Mouse (Mus musculus) c-Kit-positive CD71-negative TER-119-negative erythroid progenitor cells, embryonic 14.5 days (primary cell): ENCODE results near the gene Myo1a.
A peak's percentile ranks its signal among the peaks of the same experiment; 100 is the strongest.

Source experiments
- DNase-seq: peaks from one replicate; pipeline ENCODE4 v3.0.0-alpha.2; 2013; ENCODE audit warnings: low read depth

Myo1a gene

DNA sequence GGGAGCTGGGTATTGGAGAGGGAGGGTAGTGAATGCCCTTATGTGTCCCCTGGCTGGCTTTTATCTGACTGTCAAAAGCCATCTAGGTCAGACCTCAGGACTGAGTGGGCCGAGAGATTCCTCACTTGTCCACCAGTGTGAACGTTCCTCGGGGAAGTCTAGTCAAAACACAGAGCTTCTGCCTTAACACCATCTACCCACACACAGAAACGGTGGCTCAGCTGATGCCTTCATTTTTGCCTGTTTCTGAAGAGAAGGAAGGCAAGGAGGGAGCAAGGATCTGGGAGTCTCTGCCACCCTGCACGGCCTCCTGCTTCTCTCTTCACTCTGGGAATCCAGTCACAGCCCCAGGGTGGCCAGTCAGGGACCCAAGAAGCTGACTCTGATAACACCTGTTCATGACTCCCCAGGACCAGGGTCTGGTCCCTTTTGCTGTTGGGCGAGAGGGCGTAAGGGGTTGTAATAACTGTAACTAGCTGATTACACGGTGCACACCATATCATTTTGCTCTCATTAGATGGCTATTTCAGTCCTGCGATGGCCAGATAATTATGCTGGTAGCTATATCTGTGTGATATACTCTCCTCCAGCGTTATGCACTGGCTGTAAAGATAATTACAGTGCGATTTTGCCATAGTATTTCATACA is 25.4 kb downstream of the Myo1a start:
- no peak for DNase-seq

- no peak for DNase-seq
Observed at GRCm38 (mm10) chr10:127730933-127731310, 26.0 kb downstream of the Myo1a start.

DNA sequence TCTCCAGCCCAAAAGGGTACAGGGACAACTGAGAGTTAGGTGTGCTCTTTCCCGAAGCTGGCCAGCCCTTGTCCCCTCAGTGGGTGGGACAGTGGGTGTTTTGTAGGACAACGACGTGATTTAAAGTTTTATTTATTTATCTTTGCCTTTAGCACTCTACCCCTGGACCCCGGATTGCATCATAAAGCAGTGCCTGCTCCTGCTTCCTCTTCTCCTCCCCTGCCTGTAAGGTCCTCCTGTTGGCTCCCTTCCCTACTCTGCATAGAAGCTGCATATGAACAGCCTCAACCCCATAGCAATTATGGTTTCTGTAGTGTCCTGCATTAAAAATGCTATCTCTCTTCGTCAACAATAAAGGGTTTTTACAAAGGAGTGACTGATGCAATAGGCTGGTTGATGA is 26.4 kb downstream of the Myo1a start:
- no peak for DNase-seq

GRCm38 (mm10) chr10:127734434-127734833 is 29.5 kb downstream of the Myo1a start:
- no peak for DNase-seq

DNA sequence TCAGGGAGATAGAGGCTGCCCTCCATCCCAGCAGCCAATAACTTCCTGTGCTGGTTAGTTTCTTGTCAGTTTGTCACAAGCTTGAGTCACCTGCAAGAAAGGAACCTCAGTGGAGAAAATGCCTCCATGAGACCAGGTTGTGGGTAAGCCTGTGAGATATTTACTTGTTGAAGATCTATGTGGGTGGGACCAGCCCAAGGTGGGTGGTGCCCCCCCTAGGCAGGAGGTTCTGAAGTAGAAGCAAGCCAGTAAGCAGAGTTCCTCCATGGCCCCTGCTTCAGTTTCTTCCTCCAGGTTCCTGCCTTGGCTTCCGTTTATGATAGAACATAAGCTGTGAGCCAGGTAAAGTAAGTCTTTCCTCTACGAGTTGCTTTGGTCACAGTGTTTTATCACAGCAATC is 31.3 kb downstream of the Myo1a start:
- DNase-seq: no peak

DNA sequence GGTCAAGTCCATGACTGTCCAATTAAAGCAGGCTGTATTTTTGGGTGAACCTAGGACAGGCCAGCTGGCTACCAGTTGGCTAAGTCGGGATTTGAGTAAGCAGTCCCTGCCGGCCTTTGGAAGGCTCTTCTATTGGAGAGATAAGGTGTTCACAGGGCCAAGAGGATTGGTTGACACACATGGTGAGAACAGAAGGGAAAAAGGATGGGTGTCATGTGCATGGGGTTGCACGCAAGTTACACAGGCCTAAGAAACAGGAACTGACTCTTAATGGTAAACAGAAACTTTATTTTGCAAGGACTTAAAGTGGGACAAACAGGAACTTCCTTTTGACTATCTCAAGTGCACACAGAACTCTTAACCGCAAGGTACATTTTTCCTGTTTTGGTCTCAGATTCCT is 31.9 kb downstream of the Myo1a start:
- DNase-seq: no peak

DNA sequence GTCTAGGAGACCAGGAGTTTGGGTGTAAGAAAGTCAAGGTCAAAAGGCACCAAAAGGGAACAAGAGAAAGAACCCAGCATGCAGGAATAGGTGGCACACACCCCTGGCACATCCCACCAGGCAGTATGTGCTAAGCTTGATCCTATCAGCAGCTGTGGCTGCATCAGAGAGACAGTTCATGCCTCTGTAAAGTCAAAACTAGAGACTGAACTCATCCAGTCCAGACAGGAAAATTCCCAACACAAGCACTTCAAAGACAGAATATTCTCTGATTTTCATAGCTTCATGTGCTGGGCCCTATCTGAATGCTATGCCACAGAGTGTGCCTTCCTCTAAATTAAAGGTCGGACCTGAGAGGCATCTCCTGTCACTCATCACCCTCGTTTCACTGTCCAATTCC is 32.6 kb downstream of the Myo1a start:
- DNase-seq: no peak

DNA sequence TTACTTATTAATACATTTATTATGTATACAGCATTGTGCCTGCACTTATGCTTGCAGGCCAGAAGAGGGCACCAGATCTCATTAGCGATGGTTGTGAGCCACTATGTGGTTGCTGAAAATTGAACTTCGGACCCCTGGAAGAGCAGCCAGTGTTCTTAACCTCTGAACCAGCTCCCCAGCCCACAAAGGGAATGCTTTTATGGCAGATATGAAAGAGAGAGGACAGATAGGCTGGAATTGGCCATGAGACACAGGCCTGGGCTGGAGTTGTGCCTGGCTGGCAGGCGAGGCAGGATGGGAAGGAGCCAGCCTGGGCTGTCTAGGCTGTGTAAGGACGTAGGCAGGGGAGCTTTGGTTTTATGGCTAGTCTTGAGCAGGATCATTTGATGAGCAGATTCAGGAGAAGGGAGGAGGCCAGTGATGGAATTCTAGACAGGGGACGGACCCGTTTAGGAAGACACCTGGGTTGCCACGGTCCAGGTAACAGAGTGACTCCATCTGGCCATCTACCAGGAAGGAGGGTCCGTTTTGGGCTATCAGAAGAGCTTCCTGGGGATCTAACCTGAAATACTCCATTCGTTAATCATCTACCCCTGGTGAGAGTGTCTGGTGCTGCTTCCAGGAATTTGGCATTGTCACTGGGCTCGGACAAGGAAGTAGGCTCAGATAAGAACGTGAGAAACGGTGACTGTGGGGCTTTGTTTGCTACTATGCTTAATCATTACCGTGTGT is 33.3 kb downstream of the Myo1a start:
- no peak for DNase-seq

DNA sequence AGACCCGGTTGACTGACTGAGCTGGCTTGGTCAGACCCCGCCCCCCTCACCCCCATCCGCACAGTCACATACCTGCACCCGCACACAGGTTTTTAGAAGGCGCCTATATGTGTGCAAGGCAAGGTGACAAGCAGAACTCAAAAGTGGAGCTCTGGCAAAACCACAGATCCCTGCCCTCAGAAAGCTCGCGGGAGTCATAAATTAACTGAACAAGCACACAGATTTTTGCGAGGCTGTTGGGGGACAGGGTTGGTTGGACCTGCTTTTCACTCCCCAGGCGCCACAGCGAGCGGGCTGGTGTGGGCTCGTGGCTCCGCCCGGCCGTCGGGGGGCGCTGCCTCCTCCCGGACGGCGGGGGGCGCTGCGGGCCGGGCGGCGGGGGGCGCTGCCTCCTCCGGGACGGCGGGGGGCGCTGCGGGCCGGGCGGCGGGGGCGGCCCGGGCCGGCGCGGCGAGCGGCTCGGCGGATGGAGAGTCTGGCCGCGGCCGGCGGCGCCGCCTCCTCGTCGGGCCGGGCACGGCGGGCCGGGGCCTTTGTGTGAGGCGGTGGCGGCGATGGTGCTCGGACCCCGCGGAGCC is 34.2 kb downstream of the Myo1a start, which contains the start of gene Zbtb39:
Gene Zbtb39, plus strand, starts transcription at position 456 of the 578 bp plus-strand sequence.
- peak; percentile 54 for DNase-seq

DNA sequence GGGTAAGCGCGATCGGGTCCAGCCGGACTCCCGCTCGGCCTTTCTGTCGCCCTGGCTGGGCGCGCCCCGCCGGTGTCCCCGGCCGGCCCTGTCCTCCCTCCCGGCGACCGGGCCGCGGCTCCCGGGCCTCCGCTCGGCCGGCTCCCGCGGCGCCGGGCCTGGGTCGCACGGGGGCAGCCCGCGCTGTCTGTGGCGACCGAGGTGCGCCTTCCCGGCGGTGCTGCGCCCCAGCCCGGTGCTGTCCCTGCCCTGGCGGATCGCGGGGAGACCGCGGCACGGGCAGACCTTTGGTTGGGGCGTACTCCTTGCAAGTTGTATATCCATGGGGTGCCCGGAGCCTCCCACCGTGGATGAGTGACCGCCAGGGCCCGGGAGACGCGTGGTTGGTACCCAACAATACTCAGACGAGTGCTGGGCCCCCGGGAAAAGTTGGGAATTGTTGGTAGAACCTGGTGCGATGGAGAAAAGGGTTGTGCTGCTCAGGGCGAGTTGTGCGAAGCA is 34.7 kb downstream of the Myo1a start:
- no peak for DNase-seq

DNA sequence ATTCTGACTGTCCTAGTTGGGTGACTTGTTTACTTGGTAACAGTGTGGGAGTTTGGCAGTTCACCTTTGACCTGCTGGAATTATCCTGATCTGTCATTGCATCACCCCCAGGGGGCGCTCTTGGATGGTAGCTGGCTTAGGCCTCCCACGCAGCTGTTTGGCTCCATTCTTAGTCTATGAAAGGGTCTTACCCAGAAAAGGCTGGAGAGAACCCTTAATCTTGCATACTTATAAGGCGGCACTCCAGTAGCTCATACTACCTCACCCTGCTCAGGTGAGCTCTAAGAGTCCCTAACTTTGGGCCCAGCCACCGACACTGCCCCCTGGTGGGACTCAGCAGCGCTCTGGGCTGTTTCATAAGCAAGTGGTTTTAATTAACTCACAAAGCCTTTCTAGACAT is 39.7 kb downstream of the Myo1a start:
- DNase-seq: no peak

- DNase-seq: no peak
Observed at GRCm38 (mm10) chr10:127745886-127746285, 40.9 kb downstream of the Myo1a start.

- DNase-seq: no peak
Observed at GRCm38 (mm10) chr10:127747254-127747653, 42.3 kb downstream of the Myo1a start.

DNA sequence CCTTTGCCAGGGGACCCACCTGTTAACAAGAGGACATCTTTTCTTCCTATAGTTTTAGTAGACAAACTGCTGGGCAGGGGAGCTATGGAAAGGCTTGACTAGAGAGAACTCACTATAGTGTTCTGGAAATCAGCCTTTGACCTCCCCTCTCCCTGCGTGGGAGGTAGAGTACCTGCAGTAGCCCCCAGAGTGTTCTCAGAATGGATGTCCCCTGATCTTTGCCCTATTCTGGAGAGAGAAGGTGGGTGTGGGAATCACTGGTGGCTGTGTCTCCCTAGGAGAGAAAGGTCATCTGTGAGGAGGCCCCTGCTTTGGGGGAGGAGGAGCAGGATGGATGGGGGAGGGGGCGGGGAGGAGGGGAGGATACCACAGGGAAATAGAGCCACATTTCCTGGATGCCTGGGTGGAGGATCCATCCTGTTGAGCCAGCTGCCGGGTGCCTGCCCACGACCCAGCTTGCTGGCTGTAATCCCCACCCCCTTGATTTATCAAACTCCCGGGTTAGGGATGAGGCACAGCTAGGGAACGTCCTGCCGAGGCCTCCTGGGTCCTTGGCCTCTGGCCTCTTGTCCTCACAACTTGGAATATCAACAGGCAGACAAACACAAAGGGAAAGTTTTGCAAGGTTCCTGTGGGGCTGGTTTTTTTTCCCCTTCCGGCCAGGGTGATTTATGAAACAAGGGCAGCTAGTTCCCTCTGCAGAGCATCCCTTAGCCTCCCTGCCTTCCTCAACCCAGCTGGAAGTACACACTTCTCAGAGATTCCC is 44.1 kb downstream of the Myo1a start:
- DNase-seq: no peak

- DNase-seq: no peak
Observed at GRCm38 (mm10) chr10:127750136-127750777, 45.3 kb downstream of the Myo1a start.

- no peak for DNase-seq
Observed at GRCm38 (mm10) chr10:127751548-127751947, 46.6 kb downstream of the Myo1a start, which contains the start of gene Gpr182. TSS of gene Gpr182 (minus strand) at chr10:127751732.

DNA sequence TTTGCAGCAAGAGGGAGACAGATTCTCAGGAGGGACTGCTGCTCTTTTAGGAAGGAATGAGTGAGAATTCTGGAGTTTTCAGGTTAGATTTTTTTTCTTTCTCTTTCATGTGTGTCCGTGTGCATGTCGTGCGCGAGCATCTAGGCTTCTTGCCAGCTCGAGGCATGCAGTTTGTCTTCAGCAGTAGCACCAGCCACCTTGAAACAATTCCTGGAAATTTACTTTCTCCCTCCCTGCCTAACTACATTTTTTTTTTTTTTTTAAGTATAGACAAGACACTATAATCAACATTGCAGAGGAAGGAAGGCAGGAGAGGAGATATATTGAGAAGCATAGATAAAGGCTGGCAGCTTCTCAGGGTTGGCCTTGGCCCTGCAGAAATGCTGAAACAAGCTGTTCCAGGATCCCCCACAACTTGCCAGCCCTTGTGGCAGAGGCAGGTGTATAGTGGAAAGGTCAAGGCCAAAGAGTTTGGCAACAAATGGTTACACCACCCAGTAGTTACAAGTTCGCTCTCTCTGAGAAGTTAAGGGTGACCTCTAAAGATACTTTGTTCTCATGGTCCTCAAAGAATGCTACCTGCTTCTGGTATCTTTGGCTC is 49.7 kb downstream of the Myo1a start:
- DNase-seq: no peak

GRCm38 (mm10) chr10:127755246-127755645 is 50.3 kb downstream of the Myo1a start:
- DNase-seq: no peak

DNA sequence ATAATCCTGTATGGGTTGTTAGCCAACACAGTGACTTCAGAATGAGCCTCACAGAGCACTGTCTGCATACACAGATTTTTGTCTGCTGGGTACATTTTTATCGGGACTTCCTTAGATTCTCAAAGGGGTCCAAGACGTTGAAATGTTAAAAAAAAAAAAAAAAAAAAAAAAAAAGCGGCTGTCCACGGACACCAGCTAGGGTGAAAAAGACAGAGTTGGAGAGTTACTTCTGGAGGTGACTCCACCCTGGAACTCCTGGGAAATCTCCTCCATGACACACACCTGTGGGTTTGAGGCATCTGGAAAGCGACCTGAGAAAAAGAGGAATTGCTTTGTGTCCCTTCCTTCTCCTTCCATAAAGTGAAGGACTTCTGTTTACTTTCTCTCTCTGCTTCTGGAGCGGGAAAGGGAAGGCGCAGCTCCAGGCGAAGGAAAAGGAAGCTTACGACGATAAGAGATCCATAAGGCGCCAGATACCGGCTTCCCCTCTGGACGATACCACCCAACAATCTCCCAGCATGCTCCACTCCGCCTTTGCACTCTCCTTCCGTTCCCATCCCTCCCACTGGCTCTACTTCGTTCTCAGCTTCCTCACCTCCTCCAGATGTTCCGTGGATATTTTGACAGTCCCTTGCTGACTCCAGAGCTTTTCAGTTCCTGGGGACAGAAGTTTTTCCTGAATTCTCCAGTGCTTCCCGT is 50.9 kb downstream of the Myo1a start:
- DNase-seq: no peak

DNA sequence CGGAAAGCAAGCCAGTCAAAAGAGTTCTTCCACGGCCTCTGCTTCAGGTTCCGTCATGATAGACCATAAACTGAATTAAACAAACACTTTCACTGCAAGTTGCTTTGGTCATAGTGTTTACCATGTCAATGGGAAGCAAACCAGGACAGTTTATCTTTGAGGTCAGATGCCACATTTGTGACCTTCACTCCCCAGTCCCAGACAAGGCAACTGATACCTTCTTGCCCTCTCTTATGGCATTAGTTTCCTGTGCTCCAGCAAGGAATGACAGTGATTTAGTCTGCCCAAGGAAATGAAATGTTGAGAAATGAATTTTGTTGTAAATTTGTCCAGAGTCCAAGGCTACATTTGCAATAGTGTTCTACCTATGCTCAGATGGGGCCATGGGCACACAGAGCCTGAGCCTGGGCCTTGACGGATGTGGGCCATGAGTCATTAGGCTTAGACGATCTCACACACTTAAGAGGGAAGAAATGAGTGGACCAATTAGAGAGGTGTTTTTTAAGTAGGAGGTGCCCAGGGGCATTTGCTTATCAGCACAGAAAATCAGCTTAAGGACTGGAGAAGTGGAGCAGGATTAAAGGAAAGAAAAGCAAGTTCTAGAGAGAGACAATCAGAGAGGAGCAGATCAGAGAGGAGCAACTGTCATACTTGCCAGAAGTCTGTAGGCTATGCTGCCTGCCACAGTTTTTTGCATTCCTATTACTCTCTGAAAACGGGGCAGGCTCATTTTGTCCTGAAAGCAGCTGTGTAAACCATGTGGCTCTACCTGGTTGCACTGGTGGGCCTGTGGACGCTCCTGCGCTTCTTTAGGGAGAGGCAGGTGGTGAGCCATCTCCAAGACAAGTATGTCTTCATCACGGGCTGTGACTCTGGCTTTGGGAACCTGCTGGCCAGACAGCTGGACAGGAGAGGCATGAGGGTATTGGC is 54.5 kb downstream of the Myo1a start, which contains the start of the genes Rdh1 and Rdh16f1:
Gene Rdh1, plus strand, starts transcription at position 541 of the 930 bp plus-strand sequence.
Gene Rdh16f1, plus strand, starts transcription at position 607 of the 930 bp plus-strand sequence.
- no peak for DNase-seq
